Mouse (Mus musculus): ENCODE data around the gene Gm960.
A peak's percentile ranks its signal among the peaks of the same experiment; 100 is the strongest.
"Not testable (repeated sequence)": the region's sequence is repeated elsewhere in the genome, so short reads cannot be mapped to it uniquely, and the experiment has no call there.

The Gm960 gene

GRCm38 (mm10) chr19:4587426-4587825 is 111.0 kb downstream of the Gm960 start:
- no peak for DNase-seq

- not testable (repeated sequence) for DNase-seq
Observed at GRCm38 (mm10) chr19:4586783-4587182, 111.7 kb downstream of the Gm960 start.

GRCm38 (mm10) chr19:4583856-4584255 is 114.6 kb downstream of the Gm960 start:
- no peak for DNase-seq

- DNase-seq = no peak
Observed at GRCm38 (mm10) chr19:4579296-4579695, 119.2 kb downstream of the Gm960 start.

GRCm38 (mm10) chr19:4578799-4579198 is 119.7 kb downstream of the Gm960 start:
- peak; percentile 60 to 71 for DNase-seq

Data from cerebellum, adult 18-20 months (tissue).